Mouse (Mus musculus) neural tube, embryonic 13.5 days (tissue): ENCODE results near the gene Olfr414. TPM values are rescaled to one million over a fixed set of nuclear protein-coding genes. Genes with fewer than 3 reads are reported as not detected.

Experiments used
- polyA plus RNA-seq: library from polyadenylated mRNA; unstranded; fragments of >200 nt; fragmentation: Nextera tagmentation; extraction: Ambion mirVana; gene quantifications from 2 replicates; pipeline ENCODE4 v1.2.1, GENCODE M21; 2015

Gene Olfr414
- polyA plus RNA-seq, 1 experiment from 2014 or later, result not detected

Other genes starting within 250 kb of the Olfr414 start
- gene Olfr419, start 172.0 kb upstream of the Olfr414 start, polyA plus RNA-seq, result not detected in 2 replicates
- gene Mptx1, start 93.5 kb upstream of the Olfr414 start, polyA plus RNA-seq, result not detected in 2 replicates
- not detected in 2 replicates for gene Olfr417, start 58.9 kb upstream of the Olfr414 start, polyA plus RNA-seq
- gene Olfr248, start 33.0 kb upstream of the Olfr414 start, polyA plus RNA-seq, result not detected in 2 replicates
- not detected in 2 replicates for gene Olfr220, start 18.0 kb downstream of the Olfr414 start, polyA plus RNA-seq
- gene Fmn2, start 77.8 kb downstream of the Olfr414 start, polyA plus RNA-seq, result 8.1 and 8.5 TPM in 2 replicates